Mouse (Mus musculus) myocyte (in vitro differentiated cells): ENCODE data around the gene Ypel4.

Experiments
- CEBPB ChIP-seq: IDR thresholded peaks from 2 replicates; pipeline ENCODE4 v1.6.1; 2011; ENCODE audit warnings: mild to moderate bottlenecking, moderate library complexity; ENCODE audit not compliant: poor library complexity, insufficient read depth, severe bottlenecking
- E2F4 ChIP-seq: IDR thresholded peaks from one replicate; pipeline ENCODE4 v1.6.1; 2011; ENCODE audit warnings: mild to moderate bottlenecking, control low read depth, moderate library complexity; ENCODE audit not compliant: insufficient read depth
- MAX ChIP-seq: IDR thresholded peaks from one replicate; pipeline ENCODE4 v1.6.1; 2011; ENCODE audit warnings: low read depth, mild to moderate bottlenecking, control low read depth
- MYOD1 ChIP-seq, 3 experiments: IDR thresholded peaks; one replicate each; pipeline ENCODE4 v1.6.1; 2011; ENCODE audit warnings: control low read depth in 2 of 3, low read depth in 2 of 3, mild to moderate bottlenecking in 2 of 3, moderate library complexity in 1 of 3; ENCODE audit not compliant: insufficient read length in 2 of 3, control insufficient read depth in 1 of 3
- POLR2A ChIP-seq: IDR thresholded peaks from one replicate; pipeline ENCODE4 v1.6.1; 2011; ENCODE audit warnings: low read depth, mild to moderate bottlenecking, control low read depth, moderate library complexity; ENCODE audit not compliant: insufficient read length
- POLR2AphosphoS2 ChIP-seq: IDR thresholded peaks from one replicate; pipeline ENCODE4 v1.6.1; 2011; ENCODE audit warnings: low read depth, control low read depth; ENCODE audit not compliant: insufficient read length
- REST ChIP-seq: IDR thresholded peaks from one replicate; pipeline ENCODE4 v1.6.1; 2011; ENCODE audit warnings: mild to moderate bottlenecking, control low read depth, moderate library complexity; ENCODE audit not compliant: insufficient read depth, insufficient read length
- TCF12 ChIP-seq: IDR thresholded peaks from one replicate; pipeline ENCODE4 v1.6.1; 2011; ENCODE audit warnings: mild to moderate bottlenecking, control low read depth; ENCODE audit not compliant: poor library complexity, insufficient read depth, severe bottlenecking
- TCF3 ChIP-seq: IDR thresholded peaks from one replicate; pipeline ENCODE4 v1.6.1; 2011; ENCODE audit warnings: low read depth, control low read depth; ENCODE audit not compliant: insufficient read length
- USF1 ChIP-seq: IDR thresholded peaks from one replicate; pipeline ENCODE4 v1.6.1; 2011; ENCODE audit warnings: low read depth, mild to moderate bottlenecking, control low read depth, moderate library complexity

- TF ChIP-seq MAX = no peak
- no peak for TF ChIP-seq TCF12
- TF ChIP-seq CEBPB = no peak
- TF ChIP-seq E2F4 = no peak
- TF ChIP-seq POLR2A = no peak
- TF ChIP-seq USF1 = no peak
- TF ChIP-seq TCF3 = no peak
- TF ChIP-seq POLR2AphosphoS2 = no peak
- no peak for TF ChIP-seq MYOD1 (IDR thresholded peaks at IDR 0.05; ENCODE audit: control insufficient read depth in 1 of 3, insufficient read length in 2 of 3, low read depth in 2 of 3)
- no peak for TF ChIP-seq REST
Observed at GRCm38 (mm10) chr2:84775241-84775640, 41.4 kb downstream of the Ypel4 start, which contains the start of gene Serping1.
